Mouse (Mus musculus) spleen, postnatal 4 days (tissue): ENCODE results near the gene Itgad.

Experiments
- DNase-seq, 2 experiments: peaks; one replicate each; pipeline ENCODE4 v3.0.0; 2022; ENCODE audit warnings: low spot score in 2 of 2

The Itgad gene

GRCm38 (mm10) chr7:128244410-128245025 lies 90.3 kb downstream of the Itgad start:
- peak in 1 of 2 experiments; percentile 62 for DNase-seq

GRCm38 (mm10) chr7:128245547-128245946 lies 91.4 kb downstream of the Itgad start:
- no peak for DNase-seq

- peak in 1 of 2 experiments; percentile 65 for DNase-seq
Observed at GRCm38 (mm10) chr7:128246496-128247391, 92.6 kb downstream of the Itgad start, which contains the start of gene Tgfb1i1. Gene Tgfb1i1, plus strand, starts transcription at chr7:128246812.

DNA sequence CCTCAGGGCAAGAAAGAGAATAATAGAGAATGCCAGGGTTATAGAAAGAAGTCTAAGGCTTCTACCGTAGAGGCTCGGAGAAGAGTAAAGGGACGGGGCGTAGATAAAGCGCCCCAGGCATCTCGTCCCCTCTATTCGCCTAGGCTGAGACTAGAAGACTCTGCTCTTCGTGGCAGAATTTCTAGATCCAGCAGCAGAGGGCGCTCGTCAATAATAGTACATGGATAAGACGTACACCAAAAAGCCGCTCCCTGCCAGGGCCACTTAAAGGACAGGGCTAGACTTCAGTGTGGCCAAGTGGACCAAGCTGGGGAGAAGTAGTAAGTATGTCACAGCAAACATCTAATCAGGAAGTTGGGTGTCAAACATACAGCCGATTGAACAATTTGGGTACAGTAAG lies 93.3 kb downstream of the Itgad start:
- DNase-seq, result peak; percentile 87 to 94

- peak in 1 of 2 experiments; percentile 62 for DNase-seq
Observed at GRCm38 (mm10) chr7:128248081-128249042, 94.2 kb downstream of the Itgad start.

- peak in 1 of 2 experiments; percentile 59 for DNase-seq
Observed at GRCm38 (mm10) chr7:128249998-128250397, 95.8 kb downstream of the Itgad start.

GRCm38 (mm10) chr7:128251946-128252345 lies 97.8 kb downstream of the Itgad start:
- peak in 1 of 2 experiments; percentile 55 for DNase-seq

GRCm38 (mm10) chr7:128252609-128253008 lies 98.4 kb downstream of the Itgad start:
- peak in 1 of 2 experiments; percentile 63 for DNase-seq

- no peak for DNase-seq
Observed at GRCm38 (mm10) chr7:128254978-128255377, 100.8 kb downstream of the Itgad start.

DNA sequence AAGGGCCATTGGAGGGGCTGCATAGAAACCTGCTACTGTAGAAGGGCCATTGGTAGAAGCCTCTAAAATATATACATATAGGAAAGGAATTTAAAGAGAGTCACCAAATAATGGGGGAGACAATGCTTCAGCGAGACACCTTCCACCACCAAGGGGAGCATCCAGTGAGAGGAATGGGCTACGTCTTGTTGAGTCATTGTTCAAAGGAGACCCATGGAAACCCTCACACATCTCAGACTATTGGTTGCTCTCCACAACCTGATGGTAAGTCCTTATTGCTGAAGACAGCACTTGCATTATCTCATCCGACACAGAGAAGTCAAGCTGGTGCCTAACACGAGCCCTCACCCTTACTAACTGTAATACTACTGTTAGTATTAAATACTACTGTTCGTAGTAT lies 101.6 kb downstream of the Itgad start:
- no peak for DNase-seq

DNA sequence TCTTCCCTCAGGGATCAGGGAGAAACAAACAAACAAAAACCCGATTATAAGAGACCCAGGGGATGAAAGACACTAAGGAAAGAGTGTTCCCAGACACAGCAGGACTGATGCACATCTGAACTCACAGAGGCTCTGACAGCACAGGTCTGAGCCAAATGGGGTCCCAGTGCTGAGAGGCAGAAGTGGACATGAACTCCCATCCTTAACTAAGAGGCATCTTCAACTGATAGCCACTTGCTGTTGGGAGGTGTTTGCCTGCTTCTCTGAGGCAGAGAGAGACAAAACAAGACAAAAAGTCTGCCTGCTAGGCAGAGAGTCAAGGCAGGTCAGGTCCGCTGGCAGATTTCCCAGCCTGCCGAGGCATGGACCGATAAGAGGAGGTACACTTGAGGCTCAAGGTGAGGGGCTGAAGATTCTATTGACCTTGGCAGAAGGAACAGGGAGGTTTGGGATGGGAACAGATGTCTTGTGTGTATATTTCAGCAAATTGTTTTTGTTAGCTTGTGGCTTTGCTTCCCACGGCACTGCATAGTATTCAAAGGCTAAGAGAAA lies 102.7 kb downstream of the Itgad start:
- DNase-seq, result peak in 1 of 2 experiments; percentile 55

DNA sequence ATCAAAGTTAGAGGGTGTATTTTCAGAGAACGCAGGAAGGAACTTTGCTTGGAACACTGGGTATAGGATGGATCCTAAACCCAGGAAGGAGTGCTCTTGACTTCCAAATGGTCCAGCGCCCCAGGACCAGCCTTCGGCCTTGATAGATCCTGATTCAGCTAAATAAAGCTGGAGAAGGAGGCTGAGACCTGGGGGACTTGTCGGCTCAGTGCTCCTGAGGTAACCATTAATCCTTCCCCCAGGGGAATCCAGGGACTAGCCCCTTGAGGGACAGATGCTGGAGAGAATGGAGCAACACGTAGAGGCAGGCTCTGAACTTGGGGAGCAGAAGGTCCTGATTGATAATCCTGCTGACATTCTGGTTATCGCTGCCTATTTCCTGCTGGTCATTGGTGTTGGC lies 111.2 kb downstream of the Itgad start, which contains the start of gene Slc5a2:
Slc5a2 (plus strand) TSS at position 247 of the 400 bp plus-strand sequence.
- DNase-seq, result no peak

DNA sequence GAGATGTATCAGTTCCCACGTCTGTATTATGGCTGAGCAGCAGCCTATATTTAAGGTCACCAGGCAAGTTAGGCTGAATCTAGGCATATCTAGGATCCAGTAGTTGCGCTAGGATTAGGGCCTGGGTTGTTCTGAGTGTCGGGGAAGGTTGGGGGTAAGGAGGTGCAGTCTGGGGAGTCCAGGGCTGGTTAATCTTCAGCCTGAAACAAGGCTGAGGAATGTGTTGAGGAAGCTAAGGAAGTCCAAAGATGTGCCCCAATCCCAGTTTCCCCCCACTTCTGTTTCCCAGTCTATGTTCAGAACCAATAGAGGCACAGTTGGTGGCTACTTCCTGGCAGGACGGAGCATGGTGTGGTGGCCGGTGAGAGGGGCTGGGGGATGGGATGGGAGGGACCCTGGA lies 111.9 kb downstream of the Itgad start:
- no peak for DNase-seq

- no peak for DNase-seq
Observed at GRCm38 (mm10) chr7:128267391-128267790, 113.2 kb downstream of the Itgad start.

DNA sequence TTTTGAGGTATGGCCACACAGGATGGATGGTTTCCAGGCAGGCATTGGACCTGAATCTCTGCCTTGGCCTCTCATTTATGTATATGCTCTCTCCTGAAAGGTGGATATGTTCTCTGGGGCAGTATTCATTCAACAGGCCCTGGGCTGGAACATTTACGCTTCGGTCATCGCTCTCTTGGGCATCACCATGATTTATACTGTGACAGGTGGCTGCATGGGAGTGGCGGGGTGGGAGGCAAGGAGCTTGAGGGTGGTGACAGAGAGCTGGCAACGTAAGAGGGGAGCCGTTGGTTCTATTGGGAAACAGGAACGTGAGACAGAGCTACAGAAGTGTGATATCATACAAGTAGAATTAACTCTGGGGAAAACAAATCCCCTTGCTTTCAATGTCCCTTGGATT lies 113.6 kb downstream of the Itgad start:
- DNase-seq, result no peak

DNA sequence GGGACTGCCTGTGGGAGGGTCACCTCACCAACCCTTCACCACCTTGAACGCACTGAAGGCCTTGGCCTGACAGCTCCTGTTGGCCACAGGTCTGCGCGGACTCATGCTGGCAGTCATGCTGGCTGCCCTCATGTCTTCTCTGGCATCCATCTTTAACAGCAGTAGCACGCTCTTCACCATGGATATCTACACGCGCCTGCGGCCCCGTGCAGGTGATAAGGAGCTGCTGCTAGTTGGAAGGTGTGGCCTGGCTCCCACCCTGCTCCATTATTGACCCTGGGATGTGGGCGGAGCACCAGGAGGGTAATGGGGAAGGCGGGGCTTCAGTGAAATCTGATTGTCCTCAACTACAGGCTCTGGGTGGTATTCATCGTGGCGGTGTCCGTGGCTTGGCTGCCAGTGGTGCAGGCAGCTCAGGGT lies 116.3 kb downstream of the Itgad start:
- DNase-seq, result peak in 1 of 2 experiments; percentile 62

- DNase-seq, result no peak
Observed at GRCm38 (mm10) chr7:128271496-128271895, 117.3 kb downstream of the Itgad start.
